Mouse (Mus musculus) small intestine, adult 2 months (tissue): ENCODE measurements around the gene Trim33.

ENCODE experiments used
- CTCF ChIP-seq: fragments of 200-500 bp; IDR thresholded peaks from 2 replicates; pipeline ENCODE4 v1.5.1; 2012; ENCODE audit warnings: low read depth, mild to moderate bottlenecking, control low read depth, inconsistent platforms, low read length, moderate library complexity, mixed read lengths; ENCODE audit not compliant: insufficient replicate concordance, insufficient read length; ENCODE audit errors: extremely low read depth
- POLR2A ChIP-seq: fragments of 200-500 bp; IDR thresholded peaks from 2 replicates; pipeline ENCODE4 v1.6.1; 2012; ENCODE audit warnings: low read depth, mild to moderate bottlenecking, control low read depth, inconsistent platforms, low read length, moderate library complexity

- TF ChIP-seq CTCF (no peak), POLR2A (no peak)
Observed at GRCm38 (mm10) chr3:103361150-103361549, 82.1 kb downstream of the Trim33 start.
